10 mouse cellular contexts compared by ENCODE assay signal in the genomic region with DNA sequence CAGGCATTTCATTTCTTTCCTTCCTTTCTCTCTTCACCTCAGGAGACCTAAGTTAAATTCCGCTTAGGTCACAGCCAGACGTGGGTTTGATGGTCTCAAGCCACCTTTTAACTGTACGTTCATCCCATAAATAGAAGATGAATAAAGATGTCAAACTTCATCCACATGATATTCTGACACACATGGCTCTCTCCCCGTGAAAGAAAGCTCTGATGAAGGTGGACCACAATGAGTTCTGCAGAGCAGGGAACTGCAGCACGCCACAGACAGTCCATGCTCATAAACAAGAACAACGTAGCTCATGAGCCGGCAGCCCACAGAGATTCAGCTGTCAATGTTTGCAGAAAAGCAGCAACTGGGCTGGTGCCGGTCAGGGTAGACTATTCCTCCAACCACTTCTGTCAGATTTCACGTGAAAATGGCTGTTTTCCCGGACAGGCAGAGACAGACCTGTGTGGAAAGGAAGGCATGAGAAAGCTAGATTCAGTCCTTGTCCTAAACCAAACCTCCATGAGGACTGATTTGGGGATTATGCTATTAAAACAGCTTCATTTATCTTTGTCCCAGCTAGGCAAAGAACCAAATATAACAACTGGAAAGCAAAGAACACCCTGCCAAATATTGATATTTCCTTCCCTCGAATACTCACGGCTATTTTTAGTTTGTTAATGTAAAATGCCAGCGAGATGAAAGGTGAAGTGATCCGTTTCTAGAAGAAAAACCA.
A peak's percentile ranks its signal among the peaks of the same experiment; 100 is the strongest.
DNase-seq lines count a peak whose midpoint lies in the region; ATAC-seq lines count a peak whose summit lies in the region.
"Had no signal": no experiment of that assay in that cellular context is flagged by ENCODE, and none has a peak within 500 bp of the region (broad histone marks: within the 10 kb centered on the region; RNA-seq: fewer than 3 reads in every experiment).

No protein-coding gene starts in this region.

- DNase-seq in heart, embryonic 10.5 days (ENCODE audit: low spot score): no peak
- DNase-seq in heart, postnatal 10 days: no peak
- DNase-seq in embryo, embryonic 10.5 days (ENCODE audit: low spot score): peak; percentile 41
- DNase-seq in layer of hippocampus, adult 11-12 months (ENCODE audit: low spot score): no peak
- DNase-seq in ovary, adult 18-20 months (ENCODE audit: low spot score): no peak
- DNase-seq in right cerebral cortex, adult 2 months (ENCODE audit: low spot score in 2 of 2): no peak

- 35% methylated on average over 14 of the region's 14 CpGs for WGBS in heart, embryonic 10.5 days
- WGBS in hindbrain, embryonic 12.5 days: 28% methylated on average over 14 of the region's 14 CpGs
- WGBS in midbrain, embryonic 15.5 days: 11% methylated on average over 14 of the region's 14 CpGs

- no peak overlapping the region for H3K4me2 ChIP-seq in hindbrain, embryonic 12.5 days (replicated peaks)
- H3K4me2 ChIP-seq in midbrain, embryonic 15.5 days: peak overlapping the region; percentile 25

- no peaks in the 10 kb centered on the region for H3K27me3 ChIP-seq in heart, embryonic 10.5 days (ENCODE audit: insufficient read depth, poor library complexity, severe bottlenecking)
- H3K27me3 ChIP-seq in hindbrain, embryonic 12.5 days: no peaks in the 10 kb centered on the region
- no peaks in the 10 kb centered on the region for H3K27me3 ChIP-seq in midbrain, embryonic 15.5 days (replicated peaks)

- intact Hi-C loops in heart, postnatal 10 days (cut with DNase I): loop anchor here (5.0 to 10.0 kb wide), 2 partner anchors 1042 to 1559 kb away; partner anchors contain the start of gene Nrp2

- H3K9ac ChIP-seq in hindbrain, embryonic 12.5 days: no peak overlapping the region; the same call in 1 of the 2 replicates
- H3K9ac ChIP-seq in midbrain, embryonic 15.5 days: no peak overlapping the region
- H3K9ac ChIP-seq: liver, embryonic 14.5 days had no signal

- peaks cover 54% of the 10 kb centered on the region for H3K4me1 ChIP-seq in heart, embryonic 10.5 days
- H3K4me1 ChIP-seq in hindbrain, embryonic 12.5 days: peaks cover 74% of the 10 kb centered on the region
- peaks cover 56% of the 10 kb centered on the region for H3K4me1 ChIP-seq in midbrain, embryonic 15.5 days

- H3K27ac ChIP-seq in heart, embryonic 10.5 days: peak overlapping the region; percentile 44; the same call in 1 of the 2 replicates
- H3K27ac ChIP-seq in hindbrain, embryonic 12.5 days: peak overlapping the region; percentile 67
- peak overlapping the region; percentile 50 for H3K27ac ChIP-seq in midbrain, embryonic 15.5 days
- H3K27ac ChIP-seq: liver, embryonic 14.5 days had no signal

- H3K9me3 ChIP-seq in heart, embryonic 10.5 days: no peaks in the 10 kb centered on the region
- no peaks in the 10 kb centered on the region for H3K9me3 ChIP-seq in hindbrain, embryonic 12.5 days (replicated peaks)
- H3K9me3 ChIP-seq in midbrain, embryonic 15.5 days: no peaks in the 10 kb centered on the region

- ATAC-seq in hindbrain, embryonic 12.5 days (ENCODE audit: low FRiP score): no peak
- ATAC-seq in midbrain, embryonic 15.5 days (replicated peaks): no peak
- ATAC-seq: inflammation-experienced regulatory T-cells, adult 6 months had no signal

- no peaks in the 10 kb centered on the region for H3K36me3 ChIP-seq in heart, embryonic 10.5 days
- no peaks in the 10 kb centered on the region for H3K36me3 ChIP-seq in hindbrain, embryonic 12.5 days
- H3K36me3 ChIP-seq in midbrain, embryonic 15.5 days (replicated peaks): no peaks in the 10 kb centered on the region

- H3K4me3 ChIP-seq in heart, embryonic 10.5 days: no peak overlapping the region
- H3K4me3 ChIP-seq in hindbrain, embryonic 12.5 days: no peak overlapping the region
- H3K4me3 ChIP-seq in midbrain, embryonic 15.5 days: no peak overlapping the region
